Mouse (Mus musculus) hindbrain, embryonic 16.5 days (tissue): ENCODE results near the gene Gli3. TPM values are rescaled to one million over a fixed set of nuclear protein-coding genes. Genes with fewer than 3 reads are reported as not detected.
A peak's percentile ranks its signal among the peaks of the same experiment; 100 is the strongest.

ENCODE experiments used
- ATAC-seq: fragments of 200-750 bp; cut with Nextera tagmentation; 2 replicates; pipeline ENCODE4 v1.8.0; 2017; ENCODE audit warnings: moderate TSS enrichment, moderate library complexity
- H3K27ac ChIP-seq: fragments of 300-500 bp; sonication (generic); 2 replicates; pipeline ENCODE4 v1.5.1; 2014; ENCODE audit warnings: low read depth, mild to moderate bottlenecking, control low read depth, low read length, moderate library complexity
- H3K27me3 ChIP-seq: fragments of 300-500 bp; sonication (generic); replicated peaks from 2 replicates; pipeline ENCODE4 v1.6.1; 2014; ENCODE audit warnings: low read length; ENCODE audit not compliant: control insufficient read depth, insufficient read depth
- H3K36me3 ChIP-seq: fragments of 300-500 bp; sonication (generic); 2 replicates; pipeline ENCODE4 v1.6.1; 2014; ENCODE audit warnings: mild to moderate bottlenecking, low read length, moderate library complexity, mixed read lengths; ENCODE audit not compliant: control insufficient read depth, insufficient read depth
- H3K4me1 ChIP-seq: fragments of 300-500 bp; sonication (generic); 2 replicates; pipeline ENCODE4 v1.6.1; 2014; ENCODE audit warnings: low read depth, low read length; ENCODE audit not compliant: control insufficient read depth, insufficient read depth
- H3K4me2 ChIP-seq: fragments of 300-500 bp; sonication (generic); 2 replicates; pipeline ENCODE4 v1.6.1; 2014; ENCODE audit warnings: mild to moderate bottlenecking, low read length, control low read depth, moderate library complexity
- H3K4me3 ChIP-seq: fragments of 300-500 bp; sonication (generic); 2 replicates; pipeline ENCODE4 v1.5.1; 2014; ENCODE audit warnings: mild to moderate bottlenecking, low read length, control low read depth, moderate library complexity
- H3K9ac ChIP-seq: fragments of 300-500 bp; sonication (generic); 2 replicates; pipeline ENCODE4 v1.6.1; 2014; ENCODE audit warnings: low read depth, mild to moderate bottlenecking, control low read depth, low read length, moderate library complexity
- H3K9me3 ChIP-seq: fragments of 300-500 bp; sonication (generic); 2 replicates; pipeline ENCODE4 v1.6.1; 2014; ENCODE audit warnings: mild to moderate bottlenecking, low read length, moderate library complexity; ENCODE audit not compliant: control insufficient read depth
- WGBS: fragments of 180-500 bp; shearing (Covaris S2); extraction: QIAGEN DNeasy Blood & Tissue Kit; methylation state at CpG from one replicate; pipeline ENCODE4 v1.1.7; 2014; 5-methylcytosine and 5-hydroxymethylcytosine counted together
- polyA plus RNA-seq: library from polyadenylated mRNA; unstranded; fragments of >200 nt; fragmentation: Nextera tagmentation; extraction: Ambion mirVana; gene quantifications from 2 replicates; pipeline ENCODE4 v1.2.1, GENCODE M21; 2015

Gene Gli3
- polyA plus RNA-seq, 1 experiment from 2014 or later: 2.9 TPM

DNA sequence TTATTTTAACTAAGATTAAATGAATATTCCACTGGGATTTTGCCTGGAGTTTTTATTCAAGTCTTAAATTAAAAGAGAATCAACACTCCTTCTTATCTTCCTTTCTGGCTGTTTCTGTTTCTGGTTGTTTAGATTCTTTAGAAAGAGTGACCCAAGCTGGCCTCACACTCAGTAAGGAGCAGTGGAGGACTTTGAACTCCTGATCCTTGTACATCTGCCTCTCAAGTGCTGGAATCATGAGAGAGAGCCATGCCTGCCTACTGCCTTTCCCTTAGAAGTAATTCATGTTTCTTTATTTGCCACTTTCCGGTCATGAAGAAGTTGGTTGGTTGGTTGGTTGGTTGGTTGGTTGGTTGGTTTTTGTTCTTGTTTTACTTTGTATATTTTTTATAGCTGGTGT lies 218.5 kb downstream of the Gli3 start:
- Histone ChIP-seq H3K4me1 (no peaks in the 10 kb centered on the region), H3K36me3 (no peaks in the 10 kb centered on the region), H3K27me3 (no peaks in the 10 kb centered on the region), H3K4me2 (no peak overlapping the region), H3K9ac (no peak overlapping the region), H3K4me3 (no peak overlapping the region), H3K9me3 (no peaks in the 10 kb centered on the region), H3K27ac (no peak overlapping the region)
- WGBS: 90% methylated on average over 1 of the region's 1 CpGs
- ATAC-seq: no peak

DNA sequence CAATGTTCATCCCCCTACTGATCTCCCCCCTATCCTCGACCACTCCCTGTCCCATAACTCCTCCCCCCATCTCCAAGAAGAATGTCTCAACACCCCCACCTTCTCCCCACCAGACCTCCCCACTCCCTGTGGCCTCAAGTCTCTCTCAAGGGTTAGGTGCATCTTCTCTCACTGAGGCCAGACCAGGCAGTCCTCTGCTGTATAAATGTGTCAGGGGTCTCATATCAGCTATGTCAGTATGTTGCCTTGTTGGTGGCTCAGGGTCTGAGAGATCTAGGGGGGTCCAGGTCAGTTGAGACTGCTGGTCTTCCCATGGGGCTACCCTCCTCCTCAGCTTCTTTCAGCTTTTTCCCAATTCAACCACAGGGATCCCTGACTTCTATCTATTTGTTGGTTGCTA lies 220.0 kb downstream of the Gli3 start:
- Histone ChIP-seq H3K27me3 (no peaks in the 10 kb centered on the region), H3K27ac (no peak overlapping the region), H3K9ac (no peak overlapping the region), H3K9me3 (no peaks in the 10 kb centered on the region), H3K36me3 (no peaks in the 10 kb centered on the region), H3K4me1 (no peaks in the 10 kb centered on the region), H3K4me2 (no peak overlapping the region), H3K4me3 (no peak overlapping the region)
- WGBS: 54% methylated on average over 1 of the region's 1 CpGs
- ATAC-seq: no peak

DNA sequence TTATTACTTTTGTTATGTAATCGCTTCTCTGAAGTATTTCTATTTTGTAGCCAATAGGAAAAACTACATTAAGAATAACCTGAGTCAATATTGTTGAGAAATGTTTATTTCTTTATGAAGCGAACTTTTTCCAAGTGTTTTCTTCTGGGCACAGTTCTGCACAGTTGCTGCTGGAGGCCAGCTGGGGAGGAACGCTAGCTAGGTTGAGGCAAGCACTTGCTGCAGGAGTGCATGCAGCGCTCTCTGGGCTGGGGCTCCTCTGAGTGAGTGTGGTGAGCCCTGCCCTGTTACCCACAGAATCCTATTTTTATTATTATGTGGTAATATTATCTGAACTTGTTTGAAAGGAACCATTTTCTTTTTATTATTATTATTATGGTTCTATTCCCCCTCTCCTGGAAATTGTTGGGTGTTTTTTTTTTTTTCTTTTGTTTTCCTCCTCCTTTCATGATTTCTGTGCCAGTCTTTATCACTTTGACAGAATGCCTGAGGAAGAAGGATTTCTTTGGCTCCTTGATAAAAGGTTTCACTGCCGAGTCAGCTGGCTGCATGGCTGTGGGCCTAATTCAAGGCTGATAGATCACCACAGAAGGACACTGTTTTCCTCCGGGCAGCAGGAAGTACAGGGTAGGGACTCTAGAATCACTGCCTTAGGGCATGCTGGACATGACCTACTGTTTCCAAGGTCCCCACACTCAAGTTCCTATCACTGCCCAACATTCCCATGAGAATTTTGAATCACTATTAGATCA lies 225.2 kb downstream of the Gli3 start:
- Histone ChIP-seq H3K9ac (no peak overlapping the region), H3K4me1 (no peaks in the 10 kb centered on the region), H3K4me2 (no peak overlapping the region), H3K27ac (no peak overlapping the region), H3K27me3 (no peaks in the 10 kb centered on the region), H3K36me3 (no peaks in the 10 kb centered on the region), H3K4me3 (no peak overlapping the region), H3K9me3 (no peaks in the 10 kb centered on the region)
- peak; percentile 52; the same call in 1 of the 2 replicates for ATAC-seq
- 65% methylated on average over 6 of the region's 6 CpGs for WGBS

DNA sequence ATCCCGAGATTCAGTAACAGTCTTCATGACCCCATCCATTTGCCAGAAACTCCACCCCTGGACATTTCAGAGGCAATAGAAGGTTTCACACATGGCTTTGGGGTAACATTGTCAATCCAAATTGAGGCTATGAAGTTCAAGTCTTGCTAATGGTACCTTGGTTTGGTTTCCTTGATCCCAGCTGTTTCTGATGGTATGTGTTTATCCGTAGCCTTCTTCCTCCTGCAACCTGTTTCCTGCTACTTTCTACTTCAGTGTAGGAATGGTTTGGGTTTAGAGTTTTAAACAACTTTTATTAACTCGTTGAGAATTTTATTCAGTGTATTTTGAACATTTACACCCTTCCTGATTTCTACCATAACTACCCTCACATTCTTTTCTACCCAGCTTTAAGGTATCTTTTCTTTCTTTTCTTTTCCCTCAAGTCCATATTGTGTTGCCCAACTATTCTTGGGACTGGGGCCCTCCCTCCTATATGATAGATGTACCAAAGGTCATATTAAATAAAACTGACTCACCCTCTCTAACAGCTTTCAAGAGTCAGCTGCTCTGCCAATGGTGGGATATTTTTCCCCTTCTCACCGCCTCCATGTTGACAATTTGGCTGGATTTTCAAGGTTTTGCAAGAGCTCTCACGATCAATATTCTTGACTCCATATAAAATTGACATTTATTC lies 225.9 kb downstream of the Gli3 start:
- Histone ChIP-seq H3K4me1 (no peaks in the 10 kb centered on the region), H3K9ac (no peak overlapping the region), H3K27ac (no peak overlapping the region), H3K4me2 (no peak overlapping the region), H3K36me3 (no peaks in the 10 kb centered on the region), H3K9me3 (no peaks in the 10 kb centered on the region), H3K4me3 (no peak overlapping the region), H3K27me3 (no peaks in the 10 kb centered on the region)
- no peak for ATAC-seq
- 87% methylated on average over 5 of the region's 5 CpGs for WGBS

DNA sequence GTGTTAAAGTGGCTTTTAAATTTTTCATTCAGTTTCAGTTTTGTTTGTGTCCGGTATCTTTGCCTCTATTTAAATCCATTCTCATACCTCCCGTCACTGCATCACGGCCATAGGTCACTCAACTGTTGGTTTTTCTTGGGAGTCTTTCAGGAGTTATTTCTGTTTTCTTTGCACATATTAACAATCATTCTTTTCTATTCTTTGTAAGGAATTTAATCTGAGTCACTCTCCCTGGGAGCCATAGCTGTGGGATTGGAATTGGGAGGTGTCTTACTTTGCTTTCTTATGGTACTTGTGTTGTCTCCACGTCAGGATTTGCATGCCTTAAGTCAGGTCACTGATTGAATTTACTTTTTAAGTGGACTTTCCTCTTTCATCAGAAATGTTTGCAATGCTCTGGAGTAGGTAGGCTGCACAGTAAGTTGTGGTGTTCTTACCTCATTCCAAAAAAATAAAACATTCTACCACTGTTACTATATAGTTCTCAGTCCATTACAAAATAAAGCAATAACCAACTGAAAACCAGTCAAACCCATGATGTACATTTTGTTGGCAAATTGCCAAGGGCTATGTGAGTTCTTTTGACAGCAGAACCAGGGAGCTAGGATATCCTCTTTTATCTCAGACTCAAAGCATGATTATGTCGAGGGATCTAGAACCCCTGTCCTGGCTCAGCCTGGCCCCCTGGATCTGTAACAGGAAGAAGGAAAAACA lies 228.9 kb downstream of the Gli3 start:
- H3K27ac ChIP-seq: no peak overlapping the region
- no peaks in the 10 kb centered on the region for H3K4me1 ChIP-seq
- 64% methylated on average over 5 of the region's 5 CpGs for WGBS
- H3K9me3 ChIP-seq: no peaks in the 10 kb centered on the region
- H3K27me3 ChIP-seq: no peaks in the 10 kb centered on the region
- H3K9ac ChIP-seq: no peak overlapping the region
- ATAC-seq: no peak
- no peaks in the 10 kb centered on the region for H3K36me3 ChIP-seq
- no peak overlapping the region for H3K4me2 ChIP-seq
- H3K4me3 ChIP-seq: no peak overlapping the region

DNA sequence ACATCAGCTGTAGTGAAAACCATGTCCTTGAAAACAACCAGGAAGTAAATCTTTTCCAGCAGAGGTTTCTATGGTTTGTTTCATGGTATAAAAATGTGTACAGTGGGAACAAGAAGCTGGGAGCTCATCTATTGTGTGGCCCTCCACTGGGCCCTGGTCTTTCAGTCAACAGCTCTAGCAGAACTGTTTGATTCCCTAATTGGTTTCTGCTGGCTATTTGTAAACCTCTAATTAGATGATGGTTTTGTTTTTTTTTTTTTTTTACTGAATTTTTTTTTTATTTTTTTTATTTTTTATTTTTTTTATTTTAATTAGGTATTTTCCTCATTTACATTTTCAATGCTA lies 229.4 kb downstream of the Gli3 start:
- Histone ChIP-seq H3K27me3 (no peaks in the 10 kb centered on the region), H3K4me3 (no peak overlapping the region), H3K4me1 (no peaks in the 10 kb centered on the region), H3K27ac (no peak overlapping the region), H3K36me3 (no peaks in the 10 kb centered on the region), H3K9ac (no peak overlapping the region), H3K4me2 (no peak overlapping the region), H3K9me3 (no peaks in the 10 kb centered on the region)
- no peak for ATAC-seq

DNA sequence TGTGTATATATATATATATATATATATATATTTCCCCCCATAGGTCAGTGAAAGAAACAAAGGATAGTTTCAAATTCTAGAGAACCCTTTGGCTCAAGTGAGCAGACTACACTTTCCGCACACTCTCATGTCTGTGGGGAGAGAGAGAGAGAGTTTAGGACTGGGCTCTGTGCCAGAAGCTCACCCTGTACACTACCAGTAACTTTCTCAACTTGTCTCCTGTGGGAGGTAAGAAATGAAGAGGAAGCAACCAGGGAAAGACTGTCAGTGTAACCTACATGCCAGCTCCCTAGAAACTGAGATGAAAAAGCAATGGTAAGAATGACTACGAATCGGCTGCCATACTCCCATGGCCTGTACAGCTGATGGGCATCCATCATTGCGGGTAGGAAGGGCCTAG lies 235.2 kb downstream of the Gli3 start:
- Histone ChIP-seq H3K27me3 (no peaks in the 10 kb centered on the region), H3K9ac (no peak overlapping the region), H3K36me3 (no peaks in the 10 kb centered on the region), H3K4me2 (no peak overlapping the region), H3K27ac (no peak overlapping the region), H3K4me1 (no peaks in the 10 kb centered on the region), H3K9me3 (no peaks in the 10 kb centered on the region), H3K4me3 (no peak overlapping the region)
- 88% methylated on average over 4 of the region's 4 CpGs for WGBS
- no peak for ATAC-seq

DNA sequence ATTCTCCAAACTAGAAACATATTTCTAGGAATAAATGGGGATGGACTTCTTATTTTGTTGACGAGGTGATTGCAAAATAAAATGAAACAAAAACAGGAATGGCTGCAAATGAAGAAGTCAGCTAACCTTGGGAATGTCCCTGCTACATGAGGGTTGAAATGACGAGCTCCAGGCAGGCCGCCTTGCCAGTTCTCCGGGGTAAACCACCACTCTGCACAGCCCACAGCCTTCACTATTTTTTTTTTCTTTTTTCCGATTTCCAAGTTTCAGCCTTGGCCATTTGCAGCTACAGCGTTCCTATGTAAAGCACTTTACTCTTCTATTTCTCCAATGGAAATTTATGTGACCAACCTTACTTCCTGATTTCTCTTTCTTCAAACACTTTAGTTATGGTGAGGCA lies 236.1 kb downstream of the Gli3 start:
- WGBS: 92% methylated on average over 6 of the region's 6 CpGs
- ATAC-seq: no peak
- no peak overlapping the region for H3K27ac ChIP-seq
- no peaks in the 10 kb centered on the region for H3K36me3 ChIP-seq
- no peak overlapping the region for H3K9ac ChIP-seq
- no peak overlapping the region for H3K4me3 ChIP-seq
- no peaks in the 10 kb centered on the region for H3K27me3 ChIP-seq
- H3K4me1 ChIP-seq: no peaks in the 10 kb centered on the region
- no peak overlapping the region for H3K4me2 ChIP-seq
- no peaks in the 10 kb centered on the region for H3K9me3 ChIP-seq

DNA sequence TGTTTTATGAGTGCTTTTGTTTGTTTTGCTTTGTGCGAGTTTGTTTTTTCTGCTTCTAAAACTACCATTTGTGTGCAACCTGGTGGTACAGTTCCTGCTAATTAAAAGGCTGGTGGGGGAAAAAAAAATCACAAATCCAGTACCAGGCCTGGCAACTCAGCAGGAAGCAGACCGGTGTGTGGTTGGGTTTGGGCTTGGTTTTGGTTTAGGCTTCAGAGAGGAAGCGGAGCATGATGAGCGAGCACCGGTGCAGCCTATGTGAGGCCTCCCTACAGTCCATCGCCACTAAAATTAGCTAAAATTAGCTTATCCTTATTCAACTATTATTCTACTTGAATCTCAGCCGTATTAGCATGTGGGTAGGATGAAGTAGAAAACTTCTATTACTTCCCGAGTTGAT lies 241.6 kb downstream of the Gli3 start:
- ATAC-seq: no peak

More for the DNA sequence above, 241.6 kb downstream of the Gli3 start:
- H3K27ac ChIP-seq: no peak overlapping the region
- H3K36me3 ChIP-seq: no peaks in the 10 kb centered on the region
- H3K4me3 ChIP-seq: no peak overlapping the region
- H3K4me1 ChIP-seq: no peaks in the 10 kb centered on the region
- WGBS: 70% methylated on average over 8 of the region's 8 CpGs
- no peak overlapping the region for H3K4me2 ChIP-seq
- no peak overlapping the region for H3K9ac ChIP-seq
- H3K27me3 ChIP-seq: no peaks in the 10 kb centered on the region
- H3K9me3 ChIP-seq: no peaks in the 10 kb centered on the region
